Mouse (Mus musculus): Measurements from ENCODE around the gene Arhgap44.

DNA sequence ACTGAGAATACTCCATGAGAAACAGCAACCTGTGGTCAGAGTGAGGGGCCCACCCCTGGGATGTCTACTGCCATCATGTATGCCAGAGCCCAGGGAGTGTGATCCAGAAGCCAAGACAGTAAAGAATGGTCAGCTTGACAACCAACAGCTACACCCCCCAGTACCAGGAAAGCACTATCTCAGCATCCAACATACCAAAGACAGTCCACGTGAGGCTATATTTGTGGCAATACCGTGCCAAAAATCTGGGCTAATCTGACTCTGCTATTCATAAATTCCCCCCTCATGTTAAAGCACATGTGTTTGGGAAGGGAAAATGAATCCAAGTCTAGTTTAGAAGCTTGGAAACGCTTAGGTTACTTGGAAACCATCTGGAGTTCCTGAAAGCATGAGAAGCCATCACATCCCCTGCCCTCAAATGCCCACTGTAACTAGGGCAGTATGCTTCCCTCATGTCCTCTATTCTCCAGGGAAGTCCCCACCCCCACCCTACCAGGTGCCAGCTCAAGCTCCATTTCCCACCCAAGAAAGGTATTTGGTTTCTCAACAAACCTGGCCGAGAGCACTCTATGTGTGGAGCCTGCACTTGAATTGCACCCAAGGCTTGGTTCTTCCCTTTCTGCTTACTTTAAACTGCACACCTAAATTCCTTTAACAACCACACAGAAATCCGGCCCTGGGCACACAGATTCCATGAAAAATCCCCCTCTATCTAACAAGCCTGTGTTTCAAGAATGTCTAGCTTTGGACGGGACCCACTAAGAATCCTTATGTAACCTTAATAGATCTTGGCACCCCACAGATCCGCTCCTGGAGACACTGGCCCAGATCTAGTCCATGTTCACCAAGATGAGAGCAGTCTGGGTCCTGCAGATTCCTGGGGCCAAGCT lies 1.5 kb downstream of the Arhgap44 start:
- TF ChIP-seq CTCF (IDR thresholded peaks at IDR 0.05; ENCODE audit: low read depth, low read length): no peak
- no peak for TF ChIP-seq GATA2 (IDR thresholded peaks at IDR 0.05; ENCODE audit: borderline replicate concordance, low read depth, low read length)
- TF ChIP-seq POLR2AphosphoS5 (IDR thresholded peaks at IDR 0.05; ENCODE audit: insufficient replicate concordance, low read depth, low read length): no peak
- no peak for TF ChIP-seq GATA1 (IDR thresholded peaks at IDR 0.05; ENCODE audit: borderline replicate concordance, low read length)

Measured in G1E (cell line).